Mouse (Mus musculus): ENCODE data around the gene Prdm11.

DNA sequence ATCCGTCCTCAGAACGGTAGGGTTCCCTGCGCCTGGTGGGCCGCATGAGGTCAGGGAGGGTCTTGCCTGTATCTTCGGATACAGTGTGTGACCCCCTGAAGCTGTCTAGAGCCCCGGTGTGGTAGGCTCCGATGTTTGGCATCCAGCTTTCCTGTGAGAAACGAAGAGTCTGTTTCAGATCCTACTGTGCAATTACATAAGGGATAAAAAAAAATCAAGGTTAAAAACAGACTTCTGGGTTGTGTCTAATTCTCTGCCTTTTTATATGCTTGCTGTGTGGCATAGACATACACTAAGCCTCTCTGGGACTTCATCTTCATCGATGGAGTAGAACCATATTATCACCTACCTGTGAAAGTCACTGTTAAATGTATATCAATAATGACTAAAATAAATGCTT is 105.0 kb downstream of the Prdm11 start:
- TF ChIP-seq POLR2A (IDR thresholded peaks at IDR 0.05; ENCODE audit: low read depth, low read length) (no peak), CTCF (IDR thresholded peaks at IDR 0.05; ENCODE audit: extremely low read depth, insufficient read depth, insufficient read length, insufficient replicate concordance) (no peak)
